Mouse (Mus musculus): ENCODE data around the gene Mrap.

DNA sequence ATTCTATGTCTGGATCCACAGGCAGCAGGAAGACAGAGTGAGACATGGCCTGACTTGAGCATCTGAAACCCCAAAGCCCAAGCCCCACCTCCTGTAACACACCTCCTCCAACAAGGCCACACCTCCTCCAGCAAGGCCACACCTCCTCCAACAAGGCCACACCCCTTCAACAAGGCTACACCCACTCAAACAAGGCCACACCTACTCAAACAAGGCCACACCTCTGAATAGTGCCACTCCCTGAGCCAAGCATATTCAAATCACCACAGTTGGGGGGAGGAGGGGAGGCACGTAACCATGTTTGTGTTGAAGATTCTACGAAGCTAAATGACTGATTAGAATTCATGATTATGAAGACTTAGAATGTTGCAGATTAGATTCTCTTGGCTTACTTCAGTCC lies 36.5 kb upstream of the Mrap start:
- no peak for TF ChIP-seq CTCF (IDR thresholded peaks at IDR 0.05; ENCODE audit: low read depth, low read length)
- TF ChIP-seq POLR2A (IDR thresholded peaks at IDR 0.05; ENCODE audit: borderline replicate concordance, low read depth, low read length): no peak
